Mouse (Mus musculus) thymus, postnatal 36 days (tissue): ENCODE measurements around the gene Ush1g.

Experiments
- DNase-seq, 2 experiments: peaks; one replicate each; pipeline ENCODE4 v3.0.0; 2022; ENCODE audit warnings: mixed read lengths in 2 of 2

Gene Ush1g

GRCm38 (mm10) chr11:115329339-115329738 is 7.5 kb upstream of the Ush1g start:
- peak in 1 of 2 experiments; percentile 39 for DNase-seq

- DNase-seq = no peak
Measured at GRCm38 (mm10) chr11:115326730-115327129, 4.9 kb upstream of the Ush1g start.

- DNase-seq = no peak
Measured at GRCm38 (mm10) chr11:115323354-115323753, 1.5 kb upstream of the Ush1g start.

GRCm38 (mm10) chr11:115319704-115320383 is 2.0 kb downstream of the Ush1g start:
- DNase-seq = no peak

GRCm38 (mm10) chr11:115318245-115319027 is 3.4 kb downstream of the Ush1g start:
- no peak for DNase-seq

- no peak for DNase-seq
Measured at GRCm38 (mm10) chr11:115317204-115317603, 4.6 kb downstream of the Ush1g start.

- no peak for DNase-seq
Measured at GRCm38 (mm10) chr11:115314249-115314648, 7.6 kb downstream of the Ush1g start.

- DNase-seq = no peak
Measured at GRCm38 (mm10) chr11:115308781-115309180, 13.1 kb downstream of the Ush1g start.

- no peak for DNase-seq
Measured at GRCm38 (mm10) chr11:115306863-115307262, 15.0 kb downstream of the Ush1g start, which contains the start of gene Otop2. TSS of gene Otop2 (plus strand) at chr11:115307163.

GRCm38 (mm10) chr11:115303167-115303566 is 18.7 kb downstream of the Ush1g start:
- no peak for DNase-seq

GRCm38 (mm10) chr11:115301351-115301750 is 20.5 kb downstream of the Ush1g start:
- no peak for DNase-seq

GRCm38 (mm10) chr11:115300745-115301144 is 21.1 kb downstream of the Ush1g start:
- DNase-seq = no peak

GRCm38 (mm10) chr11:115298160-115298559 is 23.7 kb downstream of the Ush1g start:
- DNase-seq = no peak

- peak; percentile 73 to 82 for DNase-seq
Measured at GRCm38 (mm10) chr11:115297214-115297826, 24.5 kb downstream of the Ush1g start, which contains the start of gene Fads6. TSS of gene Fads6 (minus strand) at chr11:115297663.

- no peak for DNase-seq
Measured at GRCm38 (mm10) chr11:115296471-115297210, 25.2 kb downstream of the Ush1g start.

GRCm38 (mm10) chr11:115295939-115296338 is 25.9 kb downstream of the Ush1g start:
- DNase-seq = no peak

- no peak for DNase-seq
Measured at GRCm38 (mm10) chr11:115292631-115293375, 29.0 kb downstream of the Ush1g start.

GRCm38 (mm10) chr11:115291503-115291902 is 30.3 kb downstream of the Ush1g start:
- DNase-seq = no peak

GRCm38 (mm10) chr11:115290919-115291318 is 30.9 kb downstream of the Ush1g start:
- DNase-seq = no peak

GRCm38 (mm10) chr11:115290314-115290713 is 31.5 kb downstream of the Ush1g start:
- no peak for DNase-seq

GRCm38 (mm10) chr11:115289885-115290284 is 32.0 kb downstream of the Ush1g start:
- no peak for DNase-seq

GRCm38 (mm10) chr11:115288305-115288704 is 33.5 kb downstream of the Ush1g start:
- no peak for DNase-seq
